Mouse (Mus musculus): ENCODE results near the gene Zcchc7.

DNA sequence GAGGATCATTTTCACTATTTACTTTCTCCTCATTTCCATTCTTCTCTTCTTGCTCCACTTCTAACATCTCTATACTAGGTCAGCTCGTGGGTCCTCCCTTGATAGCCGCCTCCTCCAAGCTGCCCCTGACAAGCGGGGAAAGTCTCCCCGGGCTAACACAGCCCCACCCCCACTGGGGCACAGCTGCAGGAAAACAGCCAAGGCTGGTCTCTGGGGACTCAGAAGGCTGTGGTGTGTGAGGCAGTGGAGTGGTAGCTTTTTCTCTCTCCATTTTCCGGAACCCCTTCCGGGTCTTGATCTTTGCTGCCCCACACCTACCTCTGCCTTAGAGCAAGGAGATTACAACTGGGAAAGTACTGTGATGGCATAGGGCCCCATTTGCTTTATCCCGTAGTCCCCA is 49.7 kb upstream of the Zcchc7 start:
- TF ChIP-seq POLR2A (IDR thresholded peaks at IDR 0.05; ENCODE audit: borderline replicate concordance, control insufficient read depth, low read depth, low read length): no peak
- TF ChIP-seq CTCF (IDR thresholded peaks at IDR 0.05; ENCODE audit: control insufficient read depth, insufficient read depth, low read length): no peak

Data from bone marrow, adult 2 months (tissue).